Mouse (Mus musculus) erythroblast, adult 5-6 weeks (primary cell): ENCODE measurements at regions not wholly inside any gene's neighbourhood (a gene's known extent, or its start where the extent isn't known, plus 50 kb on each side); places are given as distances from the start of the nearest gene placed in this dataset.

Experiments
- ATAC-seq: replicated peaks from 2 replicates; pipeline ENCODE4 v1.8.0; 2016; ENCODE audit warnings: moderate number of reproducible peaks, mild to moderate bottlenecking, moderate TSS enrichment, inconsistent platforms; ENCODE audit not compliant: poor library complexity, low FRiP score, severe bottlenecking

GRCm38 (mm10) chr4:87501791-87502190 lies 271.5 kb upstream of the Slc24a2 start:
- ATAC-seq = no peak

- ATAC-seq = no peak
These were observed 270.2 kb upstream of the Slc24a2 start for GRCm38 (mm10) chr4:87500441-87500840.

GRCm38 (mm10) chr4:87487798-87488197 lies 257.5 kb upstream of the Slc24a2 start:
- ATAC-seq = no peak

GRCm38 (mm10) chr4:87475537-87475936 lies 245.3 kb upstream of the Slc24a2 start:
- ATAC-seq = no peak

- ATAC-seq = no peak
These were observed 243.2 kb upstream of the Slc24a2 start for GRCm38 (mm10) chr4:87473331-87474039.

GRCm38 (mm10) chr4:87472787-87473186 lies 242.5 kb upstream of the Slc24a2 start:
- ATAC-seq = no peak

GRCm38 (mm10) chr4:87471385-87471784 lies 241.1 kb upstream of the Slc24a2 start:
- ATAC-seq = no peak

- no peak for ATAC-seq
These were observed 237.3 kb upstream of the Slc24a2 start for GRCm38 (mm10) chr4:87467600-87467999.

- no peak for ATAC-seq
These were observed 236.7 kb upstream of the Slc24a2 start for GRCm38 (mm10) chr4:87467018-87467417.

- no peak for ATAC-seq
These were observed 231.1 kb upstream of the Slc24a2 start for GRCm38 (mm10) chr4:87461181-87461912.

GRCm38 (mm10) chr4:87455863-87456578 lies 225.7 kb upstream of the Slc24a2 start:
- no peak for ATAC-seq

GRCm38 (mm10) chr4:87452122-87452521 lies 221.8 kb upstream of the Slc24a2 start:
- ATAC-seq = no peak

GRCm38 (mm10) chr4:87451251-87451650 lies 221.0 kb upstream of the Slc24a2 start:
- ATAC-seq = no peak

GRCm38 (mm10) chr4:87448338-87448737 lies 218.1 kb upstream of the Slc24a2 start:
- ATAC-seq = no peak

GRCm38 (mm10) chr4:87446856-87447255 lies 216.6 kb upstream of the Slc24a2 start:
- ATAC-seq = no peak

GRCm38 (mm10) chr4:87434136-87434535 lies 203.9 kb upstream of the Slc24a2 start:
- no peak for ATAC-seq

GRCm38 (mm10) chr4:87428374-87428773 lies 198.1 kb upstream of the Slc24a2 start:
- ATAC-seq = no peak

- no peak for ATAC-seq
These were observed 193.8 kb upstream of the Slc24a2 start for GRCm38 (mm10) chr4:87424066-87424465.

GRCm38 (mm10) chr4:87422588-87422987 lies 192.3 kb upstream of the Slc24a2 start:
- no peak for ATAC-seq

GRCm38 (mm10) chr4:87403354-87403753 lies 173.1 kb upstream of the Slc24a2 start:
- ATAC-seq = no peak

GRCm38 (mm10) chr4:87402173-87402556 lies 171.9 kb upstream of the Slc24a2 start:
- ATAC-seq = no peak
